Mouse (Mus musculus): ENCODE data around the gene Wdr25.

Gene Wdr25

DNA sequence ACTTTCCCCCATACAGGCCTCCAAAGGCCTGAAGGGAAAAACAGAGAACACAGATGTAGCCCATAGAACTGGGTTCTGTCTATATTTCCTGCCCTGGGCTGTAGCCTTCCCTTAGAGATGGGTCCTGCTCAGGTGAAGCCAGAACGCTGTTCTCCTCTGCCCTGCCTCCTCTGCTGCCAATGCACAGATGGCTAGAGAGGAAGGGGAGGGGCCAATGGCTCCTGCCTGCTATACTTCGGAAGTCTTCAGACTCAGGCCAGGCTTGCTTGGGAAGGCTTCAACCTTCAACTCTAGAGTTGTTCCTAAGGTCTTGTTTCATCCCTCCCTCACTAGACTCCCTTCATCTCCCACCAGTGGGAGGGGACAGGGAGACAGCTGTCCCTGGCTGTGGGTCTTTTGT is 176.3 kb downstream of the Wdr25 start:
- peak; percentile 63 for DNase-seq

GRCm38 (mm10) chr12:109071248-109071647 is 177.8 kb downstream of the Wdr25 start:
- no peak for DNase-seq

DNA sequence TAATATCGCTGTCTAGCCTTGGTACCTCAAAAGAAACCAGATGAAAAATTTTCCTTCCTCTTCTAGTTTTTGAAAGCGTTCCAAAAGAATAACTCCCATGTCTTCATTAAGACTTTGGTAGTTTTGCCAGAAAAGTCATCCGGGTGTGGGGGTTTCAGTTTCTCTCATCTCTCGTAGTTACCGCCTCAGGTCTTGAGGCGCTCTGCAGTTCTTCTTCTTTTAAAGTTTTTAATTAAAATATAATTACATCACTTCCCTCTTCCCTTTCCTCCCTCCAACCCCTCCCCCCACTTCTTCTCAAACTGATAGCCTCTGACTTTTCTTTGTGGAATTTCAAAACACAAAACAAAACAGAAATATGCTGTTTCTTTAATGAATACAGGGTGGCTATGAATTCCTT is 180.7 kb downstream of the Wdr25 start:
- DNase-seq = no peak

DNA sequence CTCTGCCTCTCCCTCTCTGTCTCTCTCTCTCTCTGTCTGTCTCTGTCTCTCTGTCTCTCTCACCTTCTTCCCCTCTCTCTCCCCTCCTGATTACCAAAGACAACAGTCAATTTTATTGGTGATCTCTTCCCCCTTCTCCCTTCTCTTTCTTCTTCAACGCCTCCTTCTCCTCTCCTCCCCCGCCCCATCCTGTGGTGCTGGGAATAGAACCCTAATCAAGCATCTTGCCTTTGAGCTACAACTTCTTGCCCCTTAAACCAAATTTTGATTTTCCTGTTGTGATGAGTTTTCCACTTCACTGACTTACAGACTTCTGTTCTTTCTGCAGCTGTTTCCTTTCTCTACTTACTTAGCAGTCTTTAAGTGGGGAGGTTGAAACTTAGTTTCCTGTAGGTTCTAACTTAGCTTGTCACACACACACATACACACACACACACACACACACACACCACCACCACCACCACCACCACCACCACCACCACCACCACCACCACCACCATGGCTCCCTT is 181.4 kb downstream of the Wdr25 start:
- no peak for DNase-seq

- no peak for DNase-seq
Observed at GRCm38 (mm10) chr12:109077036-109077435, 183.6 kb downstream of the Wdr25 start.
